Mouse (Mus musculus) thymus, adult 2 months (tissue): ENCODE data around the gene Htt. TPM values are rescaled to one million over a fixed set of nuclear protein-coding genes. Genes with fewer than 3 reads are reported as not detected.

ENCODE experiments used
- DNase-seq: peaks from one replicate; pipeline ENCODE4 v3.0.0; 2021
- H3K27ac ChIP-seq: fragments of 200-500 bp; 2 replicates; pipeline ENCODE4 v1.5.1; 2012; ENCODE audit warnings: low read length, control low read depth; ENCODE audit not compliant: control insufficient read depth, insufficient read depth
- H3K27me3 ChIP-seq: fragments of 200-500 bp; 2 replicates; pipeline ENCODE4 v1.6.1; 2012; ENCODE audit warnings: mild to moderate bottlenecking, low read length, moderate library complexity, mixed read lengths; ENCODE audit not compliant: control insufficient read depth, insufficient read depth
- H3K36me3 ChIP-seq: fragments of 200-500 bp; 2 replicates; pipeline ENCODE4 v1.6.1; 2012; ENCODE audit warnings: mild to moderate bottlenecking, low read length, moderate library complexity; ENCODE audit not compliant: control insufficient read depth, insufficient read depth
- H3K4me1 ChIP-seq: fragments of 200-500 bp; replicated peaks from 2 replicates; pipeline ENCODE4 v1.6.1; 2012; ENCODE audit warnings: low read length; ENCODE audit not compliant: control insufficient read depth, insufficient read depth
- H3K4me3 ChIP-seq: fragments of 200-500 bp; 2 replicates; pipeline ENCODE4 v1.5.1; 2012; ENCODE audit warnings: mild to moderate bottlenecking, low read length, control low read depth, moderate library complexity; ENCODE audit not compliant: control insufficient read depth, insufficient read depth
- CTCF ChIP-seq: fragments of 200-500 bp; IDR thresholded peaks from 2 replicates; pipeline ENCODE4 v1.5.1; 2012; ENCODE audit warnings: mild to moderate bottlenecking, control low read depth, low read length, moderate library complexity, borderline replicate concordance; ENCODE audit not compliant: control insufficient read depth, poor library complexity, insufficient read depth; ENCODE audit errors: extremely low read depth
- POLR2A ChIP-seq: fragments of 200-500 bp; IDR thresholded peaks from 2 replicates; pipeline ENCODE4 v1.6.1; 2012; ENCODE audit warnings: mild to moderate bottlenecking, low read length, control low read depth, moderate library complexity; ENCODE audit not compliant: control insufficient read depth, poor library complexity, insufficient read depth; ENCODE audit errors: extremely low read depth
- WGBS: fragments of 180-500 bp; shearing (Covaris S2); methylation state at CpG from one replicate; pipeline ENCODE4 v1.1.7; 2018; 5-methylcytosine and 5-hydroxymethylcytosine counted together
- polyA plus RNA-seq: library from polyadenylated mRNA; depleted of rRNA; stranded (reverse); fragments of >200 nt; gene quantifications from 2 replicates; pipeline ENCODE4 v1.2.3, GENCODE M21; 2012

Htt gene
- polyA plus RNA-seq, 1 experiment = 26.0 TPM

DNA sequence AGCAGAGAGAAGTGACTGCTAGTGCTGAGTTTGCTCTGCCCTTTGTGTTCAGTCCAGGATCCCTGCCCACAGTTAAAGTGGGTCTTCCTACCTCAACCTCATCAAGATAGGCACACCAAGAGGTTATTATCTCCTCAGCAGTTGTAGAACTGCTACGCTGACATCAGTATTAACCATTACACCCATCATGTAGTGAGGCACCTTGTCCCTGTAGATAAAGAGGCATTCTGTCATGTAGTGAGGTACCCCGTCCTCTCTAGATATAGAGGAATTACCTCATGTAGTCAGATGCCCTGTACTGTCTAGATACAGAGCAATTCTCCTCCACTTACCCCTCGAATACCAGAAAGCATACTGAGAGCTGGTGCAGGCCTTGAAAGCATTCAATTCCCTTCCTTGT is 119.5 kb downstream of the Htt start:
- peaks cover 42% of the 10 kb centered on the region for H3K36me3 ChIP-seq
- DNase-seq = no peak
- H3K27me3 ChIP-seq = no peaks in the 10 kb centered on the region
- no peak overlapping the region for H3K4me3 ChIP-seq
- no peak overlapping the region for H3K27ac ChIP-seq
- over 99% methylated on average over 3 of the region's 3 CpGs for WGBS
- no peak for TF ChIP-seq CTCF
- H3K4me1 ChIP-seq = no peaks in the 10 kb centered on the region

DNA sequence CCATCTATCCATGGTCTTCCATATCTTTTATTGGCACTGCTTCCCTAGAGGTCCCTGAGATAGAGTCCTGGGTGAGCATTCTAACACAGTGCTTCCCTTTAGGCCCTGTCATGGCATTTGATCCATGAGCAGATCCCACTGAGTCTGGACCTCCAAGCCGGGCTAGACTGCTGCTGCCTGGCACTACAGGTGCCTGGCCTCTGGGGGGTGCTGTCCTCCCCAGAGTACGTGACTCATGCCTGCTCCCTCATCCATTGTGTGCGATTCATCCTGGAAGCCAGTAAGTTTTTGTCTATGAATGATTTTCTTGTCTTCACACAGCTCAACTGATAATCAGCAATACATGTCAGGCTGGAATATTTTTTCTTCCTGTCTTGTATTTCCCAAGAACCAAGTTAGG is 123.7 kb downstream of the Htt start:
- Histone ChIP-seq H3K27me3 (no peaks in the 10 kb centered on the region), H3K36me3 (peaks cover 11% of the 10 kb centered on the region), H3K27ac (no peak overlapping the region), H3K4me1 (no peaks in the 10 kb centered on the region), H3K4me3 (no peak overlapping the region)
- TF ChIP-seq CTCF (no peak), POLR2A (no peak)
- DNase-seq = no peak
- WGBS = 95% methylated on average over 3 of the region's 3 CpGs

DNA sequence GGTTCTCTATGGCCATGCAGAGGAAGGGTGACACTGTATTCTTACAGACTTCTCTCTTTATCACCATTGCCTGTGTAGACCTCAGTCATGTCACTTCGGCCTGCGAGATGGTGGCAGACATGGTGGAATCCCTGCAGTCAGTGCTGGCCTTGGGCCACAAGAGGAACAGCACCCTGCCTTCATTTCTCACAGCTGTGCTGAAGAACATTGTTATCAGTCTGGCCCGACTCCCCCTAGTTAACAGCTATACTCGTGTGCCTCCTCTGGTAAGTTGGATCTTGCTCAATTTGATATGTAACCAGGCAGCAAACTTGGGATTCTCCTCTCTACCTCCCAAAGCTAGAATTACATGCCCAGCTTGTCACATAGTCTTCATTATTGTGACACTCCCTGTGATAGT is 127.7 kb downstream of the Htt start:
- Histone ChIP-seq H3K4me3 (no peak overlapping the region), H3K4me1 (no peaks in the 10 kb centered on the region), H3K27ac (no peak overlapping the region), H3K36me3 (peaks cover 18% of the 10 kb centered on the region; the same call in 1 of the 2 replicates), H3K27me3 (no peaks in the 10 kb centered on the region)
- TF ChIP-seq POLR2A (no peak), CTCF (no peak)
- DNase-seq = no peak
- 98% methylated on average over 4 of the region's 4 CpGs for WGBS

DNA sequence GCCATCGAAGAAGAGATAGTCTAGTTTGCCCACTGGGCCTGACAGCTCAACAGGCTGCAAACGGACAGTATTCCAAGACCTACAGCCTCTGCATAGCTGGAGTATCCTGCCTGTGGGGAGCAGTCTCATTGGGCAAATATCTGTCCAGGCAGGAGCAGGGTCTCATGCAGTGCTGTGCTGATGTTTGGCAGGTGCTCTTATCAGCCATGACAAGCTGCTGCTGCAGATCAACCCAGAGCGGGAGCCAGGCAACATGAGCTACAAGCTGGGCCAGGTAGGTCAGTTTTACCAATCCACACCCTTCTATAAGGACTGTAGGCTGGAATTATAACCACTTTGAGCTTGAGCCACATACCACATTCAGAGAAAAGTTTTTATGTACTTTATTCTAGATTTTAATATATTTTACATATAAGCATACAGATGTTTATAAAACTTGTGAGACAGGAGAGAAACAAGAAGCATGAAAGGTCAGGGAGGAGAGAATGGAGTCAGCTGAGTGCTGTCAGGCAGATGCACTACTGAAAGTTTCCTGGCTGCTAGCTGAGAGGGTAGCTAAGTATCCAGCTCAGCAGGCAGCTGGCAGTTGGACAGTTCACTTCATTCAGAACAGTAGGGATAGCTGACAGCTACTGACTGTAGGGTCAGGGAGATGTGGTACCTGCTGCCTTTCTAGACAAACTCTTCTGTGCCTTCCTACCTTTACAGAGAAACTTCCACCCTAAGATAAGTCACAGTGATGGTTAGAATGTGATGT is 135.3 kb downstream of the Htt start:
- DNase-seq = no peak
- 97% methylated on average over 3 of the region's 3 CpGs for WGBS
- Histone ChIP-seq H3K36me3 (peaks cover 49% of the 10 kb centered on the region), H3K27ac (no peak overlapping the region), H3K27me3 (no peaks in the 10 kb centered on the region), H3K4me3 (no peak overlapping the region), H3K4me1 (no peaks in the 10 kb centered on the region)
- TF ChIP-seq CTCF (no peak), POLR2A (no peak)

DNA sequence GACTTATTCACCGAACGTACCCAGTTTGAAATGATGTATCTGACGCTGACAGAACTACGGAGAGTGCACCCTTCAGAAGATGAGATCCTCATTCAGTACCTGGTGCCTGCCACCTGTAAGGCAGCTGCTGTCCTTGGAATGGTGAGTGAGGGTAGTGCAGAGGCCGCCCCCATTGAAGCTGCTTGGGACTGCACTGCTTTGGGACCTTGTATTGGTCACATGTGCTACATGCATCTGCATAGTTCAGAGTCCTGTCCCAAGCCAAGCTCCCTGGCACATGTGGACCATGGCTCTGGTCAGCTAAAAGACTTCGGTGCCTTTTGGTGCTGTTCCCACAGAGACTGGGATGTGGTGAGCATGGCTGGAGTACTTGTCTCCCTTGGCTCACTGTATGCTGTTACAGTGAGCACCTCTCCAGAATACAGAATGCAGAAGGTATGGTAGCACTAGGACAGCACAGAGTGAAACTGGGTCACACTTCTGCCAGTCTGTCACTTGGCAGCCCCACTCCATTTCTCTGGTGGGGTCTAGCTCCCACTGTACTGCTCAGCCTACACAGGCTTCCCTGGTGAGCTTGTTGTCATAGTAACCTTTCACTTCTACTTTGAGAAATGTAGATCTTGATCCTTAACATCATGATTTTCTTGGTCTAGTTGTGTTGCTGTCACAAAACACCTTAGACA is 138.4 kb downstream of the Htt start:
- Histone ChIP-seq H3K4me1 (no peaks in the 10 kb centered on the region), H3K36me3 (peaks cover 38% of the 10 kb centered on the region), H3K27me3 (no peaks in the 10 kb centered on the region), H3K4me3 (no peak overlapping the region), H3K27ac (no peak overlapping the region)
- WGBS = 96% methylated on average over 6 of the region's 6 CpGs
- no peak for TF ChIP-seq CTCF
- no peak for DNase-seq

DNA sequence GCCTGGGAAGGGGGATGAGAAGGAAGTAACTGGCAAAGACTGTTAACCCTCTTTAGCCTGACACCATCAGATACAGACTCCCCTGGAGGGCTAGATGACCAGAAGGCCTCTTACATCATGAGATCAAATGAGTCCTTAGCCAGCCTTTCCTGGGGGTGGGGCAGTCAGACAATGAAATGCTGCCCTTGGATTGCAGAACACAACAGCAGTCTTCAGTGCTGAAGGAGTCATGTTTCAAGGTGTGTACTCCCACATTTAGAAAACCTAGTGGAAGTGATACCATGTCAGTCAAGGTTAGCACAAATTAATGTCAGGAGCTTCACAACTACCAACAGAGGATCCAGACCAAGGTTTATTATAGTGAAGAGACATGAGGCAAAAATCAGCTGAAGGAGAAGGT is 140.8 kb downstream of the Htt start:
- DNase-seq = no peak
- no peak for TF ChIP-seq CTCF
- TF ChIP-seq POLR2A = no peak
- no peak overlapping the region for H3K4me3 ChIP-seq
- no peak overlapping the region for H3K27ac ChIP-seq
- peaks cover 6% of the 10 kb centered on the region for H3K4me1 ChIP-seq
- peaks cover 32% of the 10 kb centered on the region for H3K36me3 ChIP-seq
- H3K27me3 ChIP-seq = no peaks in the 10 kb centered on the region
